Mouse (Mus musculus): ENCODE data around the gene Ccser1.

Gene Ccser1

GRCm38 (mm10) chr6:61432167-61432566 is 252.0 kb downstream of the Ccser1 start:
- DNase-seq (ENCODE audit: low read depth, low spot score) = peak; percentile 62

DNA sequence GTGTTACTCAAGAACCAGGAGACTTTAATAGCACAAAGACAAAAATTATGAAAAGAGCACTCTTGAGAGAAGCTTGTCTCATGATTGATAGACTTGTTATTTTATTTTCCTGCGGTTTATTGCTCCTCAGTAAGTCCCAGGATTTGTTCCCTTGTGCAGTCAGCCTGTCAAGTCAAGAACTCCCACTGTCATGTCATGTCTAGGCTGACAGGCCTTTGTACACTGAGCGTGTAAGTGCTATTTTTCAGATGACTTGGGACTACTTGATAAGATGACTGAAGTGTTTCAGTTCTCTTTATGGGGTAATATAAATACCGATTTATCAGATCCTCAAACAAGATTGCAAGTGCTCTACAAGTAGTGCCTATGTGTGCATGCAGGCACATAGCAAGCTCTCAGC is 252.6 kb downstream of the Ccser1 start:
- DNase-seq (ENCODE audit: low read depth, low spot score) = no peak

DNA sequence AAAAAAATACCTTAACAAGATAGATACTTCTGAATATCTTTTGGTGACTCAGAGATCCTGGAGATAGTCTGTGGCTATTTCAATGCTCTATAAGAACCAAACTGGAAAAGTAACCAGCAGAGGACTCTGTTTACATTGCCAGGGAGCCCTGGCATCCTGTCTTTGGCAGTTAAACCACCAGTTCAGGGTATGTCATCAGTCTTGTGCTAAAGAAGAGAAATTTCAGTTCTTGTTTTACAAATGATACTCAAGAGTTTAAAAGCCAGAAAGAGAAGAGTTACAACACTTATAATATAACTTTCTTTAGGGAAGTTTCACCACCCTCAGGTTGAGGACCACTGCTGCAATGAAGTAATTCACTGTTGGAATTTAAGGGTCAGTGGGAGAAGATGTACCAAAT is 258.0 kb downstream of the Ccser1 start:
- no peak for DNase-seq (ENCODE audit: low read depth, low spot score)

DNA sequence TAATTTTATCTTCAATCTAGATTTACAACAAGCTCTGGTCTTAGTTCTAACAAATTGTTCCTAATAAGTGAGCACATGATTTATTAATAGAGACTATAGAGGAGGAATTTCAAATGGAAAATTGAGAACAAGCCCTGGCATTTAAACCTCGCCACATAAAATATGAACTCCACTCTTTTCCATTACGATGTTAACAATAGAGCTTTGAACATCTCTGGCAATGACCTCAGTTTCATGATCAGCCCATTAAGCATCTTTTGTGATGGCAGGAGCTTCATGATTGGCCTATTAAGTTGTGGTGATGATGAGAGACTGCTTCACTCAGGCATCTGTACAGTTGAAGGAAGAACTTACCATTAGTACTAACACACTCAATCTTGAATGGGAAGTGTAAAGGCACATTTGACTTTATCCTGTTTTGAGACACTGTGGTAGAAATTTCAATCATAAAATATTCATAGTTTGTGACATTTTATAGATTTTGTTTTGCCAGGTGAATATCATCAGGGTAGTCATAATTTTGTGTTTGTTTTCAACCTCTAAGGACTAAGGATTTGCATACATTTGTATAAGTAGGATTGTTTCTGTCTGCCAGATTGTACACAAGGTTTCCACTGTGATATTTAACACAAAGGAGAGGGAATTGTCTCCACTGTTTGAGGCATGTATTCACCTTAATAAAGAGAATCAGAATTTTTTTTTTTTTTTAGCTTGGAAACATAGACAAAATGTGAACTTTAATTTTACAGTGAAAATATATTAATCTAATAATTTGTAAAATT is 291.4 kb downstream of the Ccser1 start:
- DNase-seq (ENCODE audit: low read depth, low spot score) = no peak

DNA sequence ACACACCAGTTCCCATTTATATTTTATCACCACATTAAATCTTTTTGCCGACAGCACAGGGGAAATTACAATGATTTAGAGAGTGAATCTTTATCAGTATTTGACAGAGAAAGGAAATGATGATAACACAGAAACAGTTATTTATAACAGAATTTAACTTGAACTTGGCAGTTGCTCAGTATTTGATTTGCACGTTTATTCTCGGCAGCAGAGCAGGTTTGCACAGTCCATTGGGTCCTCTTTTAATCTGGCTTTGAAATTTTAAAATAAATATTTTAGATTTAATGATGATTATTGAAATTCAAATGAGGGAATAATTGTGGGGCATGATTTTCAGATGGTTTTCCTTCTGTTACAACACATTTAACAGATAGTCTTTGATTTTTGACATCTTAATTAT is 305.2 kb downstream of the Ccser1 start:
- no peak for DNase-seq (ENCODE audit: low read depth, low spot score)

DNA sequence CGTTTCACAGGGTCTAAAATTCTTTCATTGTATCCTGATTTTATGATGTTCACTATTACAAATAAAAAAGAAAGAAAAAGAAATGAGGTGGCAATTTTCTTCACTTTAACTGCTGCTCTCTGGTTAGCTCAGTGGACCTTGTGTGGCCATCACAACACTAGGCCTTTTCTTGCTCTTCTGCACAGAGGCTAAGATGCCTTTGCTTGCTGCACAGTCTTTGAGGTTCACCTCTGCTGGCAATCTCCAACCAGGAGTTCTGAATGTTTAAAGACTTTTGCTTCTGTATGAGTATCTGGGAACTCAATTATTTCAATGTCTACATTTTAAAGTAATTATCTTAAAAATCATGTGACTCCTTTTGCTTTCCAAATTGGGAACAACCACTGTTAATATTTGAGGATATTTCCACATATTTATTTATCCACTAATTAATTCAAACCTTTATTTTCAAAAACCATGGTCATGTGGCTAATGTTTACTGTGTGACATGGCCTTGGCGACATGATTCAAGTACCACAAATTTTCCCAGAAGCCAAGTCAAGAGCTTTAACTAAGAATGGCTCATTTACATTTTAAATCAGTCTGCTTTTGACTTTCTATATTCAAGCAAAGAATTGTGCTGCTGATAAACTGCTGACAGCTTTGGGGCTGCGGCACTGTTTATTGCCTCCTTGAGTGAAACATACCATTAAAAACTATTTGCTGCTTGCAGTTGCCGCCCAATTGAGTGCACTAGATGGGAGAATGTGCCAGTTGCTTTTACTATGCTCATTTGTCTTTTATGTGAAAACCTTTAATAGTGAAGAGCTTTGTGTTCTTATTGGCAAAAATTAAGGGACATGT is 312.1 kb downstream of the Ccser1 start:
- DNase-seq (ENCODE audit: low read depth, low spot score) = no peak

GRCm38 (mm10) chr6:61493386-61493785 is 313.3 kb downstream of the Ccser1 start:
- DNase-seq (ENCODE audit: low read depth, low spot score) = no peak

DNA sequence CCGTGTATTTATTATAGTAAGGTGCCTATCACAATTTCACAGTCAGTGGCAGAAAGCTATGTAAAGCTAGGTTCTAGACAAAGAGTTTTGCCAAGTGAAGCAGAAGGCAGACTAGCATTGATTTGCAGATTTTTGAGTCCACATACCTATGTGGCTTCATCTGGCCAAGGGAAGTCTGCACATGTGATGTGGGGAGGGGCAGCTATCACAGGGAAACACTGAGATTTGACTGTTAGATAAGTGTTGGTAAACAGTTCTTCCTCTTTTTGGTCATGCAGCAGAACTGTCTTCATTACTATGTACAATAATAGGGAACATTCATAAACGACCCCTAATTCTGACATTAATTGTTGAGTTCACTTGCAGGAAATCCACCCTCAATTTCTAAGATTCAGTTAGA is 335.2 kb downstream of the Ccser1 start:
- no peak for DNase-seq (ENCODE audit: low read depth, low spot score)

DNA sequence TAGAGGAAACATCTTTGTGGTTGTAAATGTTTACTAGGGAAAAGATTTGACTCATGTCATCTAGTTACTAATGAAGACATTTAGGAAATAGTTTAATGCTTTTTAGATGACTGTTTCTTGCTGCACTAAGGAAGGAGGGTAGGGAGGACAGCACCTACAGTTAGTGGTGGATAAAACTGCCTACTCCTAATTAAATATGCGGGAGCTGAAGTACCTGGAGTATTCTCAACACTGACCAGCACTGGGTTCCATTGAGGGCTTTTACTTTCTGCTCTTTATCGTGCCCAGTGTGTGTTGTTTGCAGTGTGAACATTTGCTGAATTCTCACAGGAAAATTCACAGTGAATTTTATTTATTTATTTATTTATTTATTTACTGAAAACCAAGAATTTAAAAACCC is 341.5 kb downstream of the Ccser1 start:
- no peak for DNase-seq (ENCODE audit: low read depth, low spot score)

- DNase-seq (ENCODE audit: low read depth, low spot score) = no peak
Measured at GRCm38 (mm10) chr6:61522108-61522507, 342.0 kb downstream of the Ccser1 start.

DNA sequence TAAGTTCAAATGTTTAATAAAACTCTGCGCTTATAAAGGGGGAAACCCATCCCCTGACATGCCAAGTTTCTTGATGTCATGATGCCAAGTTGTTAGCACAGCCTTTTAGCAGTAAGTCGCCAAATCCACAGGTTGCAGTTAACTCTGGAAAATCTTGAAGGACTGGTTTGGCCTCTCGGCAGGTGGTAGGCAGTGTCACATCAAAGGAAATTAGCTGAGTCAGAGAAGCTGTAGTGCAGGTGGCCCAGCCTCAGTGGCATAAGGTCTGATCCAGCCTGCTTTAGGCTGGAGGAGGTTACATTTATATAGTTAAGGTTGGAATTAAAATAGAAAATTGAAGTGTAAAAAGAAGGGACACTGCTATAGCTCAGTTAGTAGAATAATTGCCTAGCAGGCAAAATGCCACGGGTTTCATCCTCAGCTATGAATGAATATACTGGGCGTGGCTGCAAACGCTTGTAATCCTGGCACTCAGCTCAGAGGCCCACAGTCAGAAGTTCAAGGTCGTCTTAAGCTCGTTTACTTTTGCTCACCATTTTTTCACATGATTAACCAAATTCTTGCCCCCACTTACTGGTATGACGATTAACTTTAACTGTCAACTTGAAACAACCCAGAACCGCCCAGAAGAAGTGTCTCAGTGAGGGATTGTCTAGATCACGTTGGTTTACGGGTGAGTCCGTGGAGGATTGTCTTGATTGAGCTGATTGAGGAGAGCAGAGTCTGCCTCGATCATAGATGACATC is 343.8 kb downstream of the Ccser1 start:
- peak; percentile 80 for DNase-seq (ENCODE audit: low read depth, low spot score)

DNA sequence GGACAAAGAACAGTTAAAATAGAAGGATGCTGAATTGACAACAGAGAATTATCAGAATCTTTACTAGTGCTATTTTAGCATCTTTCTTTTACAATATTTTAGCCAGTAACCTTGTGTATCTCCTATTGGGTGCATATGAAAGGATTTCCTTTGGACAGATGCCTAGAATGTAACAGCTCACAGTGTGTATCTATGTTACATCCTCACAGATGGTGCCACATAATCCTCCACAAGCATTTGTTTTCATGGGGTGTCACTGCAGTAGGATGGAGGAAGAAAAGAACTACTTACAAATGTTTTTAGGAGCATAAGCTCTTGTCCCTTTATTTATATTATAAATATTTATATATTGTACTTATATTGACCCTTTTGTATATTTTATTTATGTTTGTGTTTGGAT is 360.6 kb downstream of the Ccser1 start:
- DNase-seq (ENCODE audit: low read depth, low spot score) = no peak

GRCm38 (mm10) chr6:61543459-61544044 is 363.4 kb downstream of the Ccser1 start:
- no peak for DNase-seq (ENCODE audit: low read depth, low spot score)

DNA sequence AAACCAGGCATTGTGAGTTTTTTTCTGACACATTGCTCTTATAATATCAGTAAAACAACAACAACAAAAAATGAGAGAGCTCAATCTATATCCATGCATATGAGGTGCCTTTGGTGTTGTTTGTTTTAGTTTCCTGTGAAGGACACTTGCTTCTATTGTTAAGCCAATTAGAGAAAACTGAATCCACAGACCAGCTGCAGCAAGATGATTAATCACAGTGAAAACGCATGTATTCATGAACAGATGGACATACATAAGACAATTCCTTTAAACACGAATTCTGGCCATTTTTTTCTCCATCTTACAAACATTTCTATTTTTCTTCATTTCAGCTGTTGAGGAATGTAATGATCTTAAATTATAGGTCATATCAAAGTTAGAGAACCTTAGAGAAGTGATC is 387.4 kb downstream of the Ccser1 start:
- no peak for DNase-seq (ENCODE audit: low read depth, low spot score)

DNA sequence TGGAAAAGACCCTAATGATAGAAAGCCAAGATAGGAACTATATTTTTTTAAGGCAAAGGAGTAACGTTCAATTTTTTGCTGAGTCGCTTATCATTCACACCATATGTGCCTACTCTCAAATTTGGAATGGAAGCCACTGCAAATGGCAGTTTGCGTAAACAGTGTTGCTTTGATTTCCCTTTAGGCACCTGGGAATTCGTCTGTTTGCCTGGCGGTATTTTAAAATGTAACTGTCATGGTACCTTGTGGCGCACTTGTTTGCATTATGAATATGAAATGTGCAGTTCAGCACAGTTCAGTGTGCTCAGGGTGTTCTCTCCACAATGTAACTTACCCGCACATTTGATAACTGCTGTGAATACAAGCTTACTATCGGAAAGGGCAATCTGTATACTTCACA is 387.8 kb downstream of the Ccser1 start:
- DNase-seq (ENCODE audit: low read depth, low spot score) = no peak

- no peak for DNase-seq (ENCODE audit: low read depth, low spot score)
Measured at GRCm38 (mm10) chr6:61581696-61582095, 401.6 kb downstream of the Ccser1 start.

GRCm38 (mm10) chr6:61588999-61589398 is 408.9 kb downstream of the Ccser1 start:
- no peak for DNase-seq (ENCODE audit: low read depth, low spot score)

GRCm38 (mm10) chr6:61601911-61602310 is 421.8 kb downstream of the Ccser1 start:
- no peak for DNase-seq (ENCODE audit: low read depth, low spot score)

GRCm38 (mm10) chr6:61614920-61615319 is 434.8 kb downstream of the Ccser1 start:
- no peak for DNase-seq (ENCODE audit: low read depth, low spot score)

DNA sequence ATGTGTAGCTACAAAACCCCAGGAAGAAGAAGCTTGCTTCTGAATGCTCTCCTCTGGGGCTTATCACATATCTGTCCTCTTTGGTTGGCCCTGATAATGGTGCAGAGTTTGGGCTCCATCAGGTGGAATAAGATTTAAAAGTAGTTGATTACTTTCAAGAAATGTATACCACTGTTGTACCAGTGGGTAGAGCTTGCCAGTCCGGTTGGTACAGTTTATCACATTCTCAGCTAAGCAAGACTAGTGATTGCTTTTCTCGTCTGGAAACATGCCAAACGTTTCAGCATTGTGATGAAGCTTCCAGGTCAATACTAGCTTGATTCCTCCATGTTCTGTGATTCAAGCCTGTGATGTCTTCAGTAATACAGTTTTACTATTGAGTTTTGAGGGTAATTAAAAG is 441.6 kb downstream of the Ccser1 start:
- no peak for DNase-seq (ENCODE audit: low read depth, low spot score)

GRCm38 (mm10) chr6:61661414-61661813 is 481.3 kb downstream of the Ccser1 start:
- no peak for DNase-seq (ENCODE audit: low read depth, low spot score)

GRCm38 (mm10) chr6:61664572-61664971 is 484.4 kb downstream of the Ccser1 start:
- DNase-seq (ENCODE audit: low read depth, low spot score) = no peak
